Mouse (Mus musculus): ENCODE measurements around the gene Stk16. TPM values are rescaled to one million over a fixed set of nuclear protein-coding genes. Genes with fewer than 3 reads are reported as not detected.

Gene Stk16
- polyA plus RNA-seq, 1 experiment, result 18.8 TPM

GRCm38 (mm10) chr1:75208967-75209678, 1.5 kb upstream of the Stk16 start:
- no peaks in the 10 kb centered on the region for H3K9me3 ChIP-seq (ENCODE audit: control insufficient read depth, low read length)
- H3K27me3 ChIP-seq (ENCODE audit: control insufficient read depth), result no peaks in the 10 kb centered on the region; the same call in 1 of the 2 replicates
- no peak for TF ChIP-seq GATA1 (IDR thresholded peaks at IDR 0.05; ENCODE audit: low read length)
- TF ChIP-seq TAL1 (IDR thresholded peaks at IDR 0.05; ENCODE audit: low read length), result no peak
- H3K4me1 ChIP-seq (ENCODE audit: control insufficient read depth), result peaks cover 63% of the 10 kb centered on the region
- peaks cover 31% of the 10 kb centered on the region for H3K36me3 ChIP-seq (ENCODE audit: control insufficient read depth)
- H3K4me3 ChIP-seq (replicated peaks), result peak overlapping the region; percentile 81

- H3K4me3 ChIP-seq (replicated peaks), result peak overlapping the region; percentile 81
- H3K9me3 ChIP-seq (ENCODE audit: control insufficient read depth, low read length), result no peaks in the 10 kb centered on the region
- TF ChIP-seq GATA1 (IDR thresholded peaks at IDR 0.05; ENCODE audit: low read length), result no peak
- no peak for TF ChIP-seq TAL1 (IDR thresholded peaks at IDR 0.05; ENCODE audit: low read length)
- H3K36me3 ChIP-seq (ENCODE audit: control insufficient read depth), result peaks cover 52% of the 10 kb centered on the region
- no peaks in the 10 kb centered on the region; the same call in 1 of the 2 replicates for H3K27me3 ChIP-seq (ENCODE audit: control insufficient read depth)
- H3K4me1 ChIP-seq (ENCODE audit: control insufficient read depth), result peaks cover 84% of the 10 kb centered on the region
Observed at GRCm38 (mm10) chr1:75211141-75211708, 587 bp downstream of the Stk16 start.

DNA sequence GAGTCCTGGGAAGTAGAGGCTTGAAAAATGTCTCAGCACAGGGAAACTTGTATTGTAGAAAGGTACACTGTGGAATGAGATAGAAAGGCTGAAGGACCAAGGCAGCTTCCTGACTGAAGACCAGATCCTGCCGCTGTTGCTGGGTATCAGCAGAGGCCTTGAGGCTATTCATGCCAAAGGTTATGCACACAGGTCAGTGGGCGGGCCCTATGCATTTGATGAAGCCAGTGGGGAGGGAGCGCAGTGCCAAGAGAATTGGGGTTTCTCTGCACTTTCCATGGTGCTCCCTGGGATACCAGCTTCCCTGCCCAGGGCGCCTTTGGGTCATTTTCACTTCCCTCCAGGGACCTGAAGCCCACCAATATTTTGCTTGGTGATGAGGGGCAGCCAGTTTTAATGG, 1.9 kb downstream of the Stk16 start:
- H3K36me3 ChIP-seq (ENCODE audit: control insufficient read depth), result peaks cover 61% of the 10 kb centered on the region
- peak overlapping the region; percentile 45 for H3K4me3 ChIP-seq (replicated peaks)
- peaks cover 93% of the 10 kb centered on the region for H3K4me1 ChIP-seq (ENCODE audit: control insufficient read depth)
- H3K27me3 ChIP-seq (ENCODE audit: control insufficient read depth), result no peaks in the 10 kb centered on the region; the same call in 1 of the 2 replicates
- no peak for TF ChIP-seq TAL1 (IDR thresholded peaks at IDR 0.05; ENCODE audit: low read length)
- TF ChIP-seq GATA1 (IDR thresholded peaks at IDR 0.05; ENCODE audit: low read length), result no peak
- H3K9me3 ChIP-seq (ENCODE audit: control insufficient read depth, low read length), result no peaks in the 10 kb centered on the region

DNA sequence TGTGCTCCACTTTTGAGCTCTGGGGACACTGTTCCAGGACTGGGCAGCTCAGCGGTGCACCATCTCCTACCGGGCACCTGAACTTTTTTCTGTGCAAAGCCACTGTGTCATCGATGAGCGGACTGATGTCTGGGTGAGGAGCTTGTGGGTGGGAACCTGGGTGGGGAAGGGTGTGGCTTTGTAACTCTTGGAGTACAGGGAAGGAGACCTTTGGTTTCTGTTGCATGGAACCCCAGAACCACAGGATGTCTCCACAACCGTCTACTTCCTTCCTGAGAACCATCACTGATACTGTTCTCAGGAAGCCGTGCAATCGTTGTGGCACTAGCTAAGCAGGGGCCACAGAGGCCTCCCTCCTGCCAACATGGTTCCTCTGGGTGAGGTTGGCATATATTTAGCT, 2.5 kb downstream of the Stk16 start:
- peaks cover 67% of the 10 kb centered on the region for H3K36me3 ChIP-seq (ENCODE audit: control insufficient read depth)
- TF ChIP-seq TAL1 (IDR thresholded peaks at IDR 0.05; ENCODE audit: low read length) (no peak), GATA1 (IDR thresholded peaks at IDR 0.05; ENCODE audit: low read length) (no peak)
- H3K4me1 ChIP-seq (ENCODE audit: control insufficient read depth), result peaks cover 95% of the 10 kb centered on the region

GRCm38 (mm10) chr1:75214442-75214841, 3.8 kb downstream of the Stk16 start:
- peaks cover 97% of the 10 kb centered on the region for H3K4me1 ChIP-seq (ENCODE audit: control insufficient read depth)
- H3K27me3 ChIP-seq (ENCODE audit: control insufficient read depth), result peaks cover 3% of the 10 kb centered on the region
- H3K36me3 ChIP-seq (ENCODE audit: control insufficient read depth), result peaks cover 67% of the 10 kb centered on the region
- TF ChIP-seq TAL1 (IDR thresholded peaks at IDR 0.05; ENCODE audit: low read length) (no peak), GATA1 (IDR thresholded peaks at IDR 0.05; ENCODE audit: low read length) (no peak)
- H3K4me3 ChIP-seq (replicated peaks), result no peak overlapping the region
- no peaks in the 10 kb centered on the region for H3K9me3 ChIP-seq (ENCODE audit: control insufficient read depth, low read length)

More for the DNA sequence above, 2.5 kb downstream of the Stk16 start:
- Histone ChIP-seq H3K27me3 (ENCODE audit: control insufficient read depth) (no peaks in the 10 kb centered on the region; the same call in 1 of the 2 replicates), H3K9me3 (ENCODE audit: control insufficient read depth, low read length) (no peaks in the 10 kb centered on the region), H3K4me3 (replicated peaks) (peak overlapping the region; percentile 45)

GRCm38 (mm10) chr1:75214886-75215285, 4.2 kb downstream of the Stk16 start:
- Histone ChIP-seq H3K36me3 (ENCODE audit: control insufficient read depth) (peaks cover 67% of the 10 kb centered on the region), H3K4me3 (replicated peaks) (no peak overlapping the region), H3K4me1 (ENCODE audit: control insufficient read depth) (peaks cover 97% of the 10 kb centered on the region), H3K27me3 (ENCODE audit: control insufficient read depth) (peaks cover 7% of the 10 kb centered on the region), H3K9me3 (ENCODE audit: control insufficient read depth, low read length) (no peaks in the 10 kb centered on the region; the same call in 1 of the 2 replicates)
- TF ChIP-seq GATA1 (IDR thresholded peaks at IDR 0.05; ENCODE audit: low read length) (no peak), TAL1 (IDR thresholded peaks at IDR 0.05; ENCODE audit: low read length) (no peak)

DNA sequence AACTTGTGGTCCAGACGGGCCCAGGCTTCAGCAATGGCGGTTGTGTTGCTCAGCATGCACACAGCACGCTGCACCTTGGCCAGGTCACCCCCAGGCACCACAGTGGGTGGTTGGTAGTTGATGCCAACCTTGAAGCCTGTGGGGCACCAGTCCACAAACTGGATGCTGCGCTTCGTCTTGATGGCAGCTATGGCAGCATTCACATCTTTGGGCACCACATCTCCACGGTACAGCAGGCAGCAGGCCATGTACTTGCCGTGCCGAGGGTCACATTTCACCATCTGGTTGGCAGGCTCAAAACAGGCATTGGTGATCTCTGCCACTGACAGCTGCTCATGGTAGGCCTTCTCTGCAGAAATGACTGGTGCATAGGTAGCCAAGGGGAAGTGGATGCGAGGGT, 5.1 kb downstream of the Stk16 start:
- Histone ChIP-seq H3K9me3 (ENCODE audit: control insufficient read depth, low read length) (no peaks in the 10 kb centered on the region; the same call in 1 of the 2 replicates), H3K4me1 (ENCODE audit: control insufficient read depth) (peaks cover 92% of the 10 kb centered on the region), H3K36me3 (ENCODE audit: control insufficient read depth) (peaks cover 67% of the 10 kb centered on the region), H3K4me3 (replicated peaks) (peak overlapping the region; percentile 85), H3K27me3 (ENCODE audit: control insufficient read depth) (peaks cover 16% of the 10 kb centered on the region)
- TF ChIP-seq TAL1 (IDR thresholded peaks at IDR 0.05; ENCODE audit: low read length) (no peak), GATA1 (IDR thresholded peaks at IDR 0.05; ENCODE audit: low read length) (no peak)

- Histone ChIP-seq H3K27me3 (ENCODE audit: control insufficient read depth) (peaks cover 27% of the 10 kb centered on the region), H3K9me3 (ENCODE audit: control insufficient read depth, low read length) (no peaks in the 10 kb centered on the region; the same call in 1 of the 2 replicates), H3K4me1 (ENCODE audit: control insufficient read depth) (peaks cover 80% of the 10 kb centered on the region), H3K4me3 (replicated peaks) (peak overlapping the region; percentile 85), H3K36me3 (ENCODE audit: control insufficient read depth) (peaks cover 61% of the 10 kb centered on the region)
- no peak for TF ChIP-seq GATA1 (IDR thresholded peaks at IDR 0.05; ENCODE audit: low read length)
- no peak for TF ChIP-seq TAL1 (IDR thresholded peaks at IDR 0.05; ENCODE audit: low read length)
Observed at GRCm38 (mm10) chr1:75216797-75217585, 6.4 kb downstream of the Stk16 start.

DNA sequence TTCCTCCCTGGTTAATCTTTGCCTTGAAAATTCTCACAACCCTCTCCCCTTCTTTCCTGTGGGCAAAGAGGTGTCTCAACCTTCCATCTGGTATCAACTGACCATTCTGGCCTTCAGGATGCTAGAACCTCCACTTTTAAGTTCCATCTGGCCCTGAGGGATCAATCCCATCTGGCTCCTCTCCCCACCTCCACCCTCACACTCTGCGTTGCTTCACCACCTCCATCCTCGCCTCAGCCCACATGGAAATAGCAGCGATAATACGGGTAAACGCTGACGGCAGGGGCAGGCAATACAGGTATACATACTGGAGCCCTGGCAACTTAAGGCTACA, 7.2 kb downstream of the Stk16 start:
- no peak for TF ChIP-seq GATA1 (IDR thresholded peaks at IDR 0.05; ENCODE audit: low read length)
- no peak for TF ChIP-seq TAL1 (IDR thresholded peaks at IDR 0.05; ENCODE audit: low read length)
- H3K9me3 ChIP-seq (ENCODE audit: control insufficient read depth, low read length), result no peaks in the 10 kb centered on the region; the same call in 1 of the 2 replicates
- peak overlapping the region; percentile 85 for H3K4me3 ChIP-seq (replicated peaks)
- peaks cover 52% of the 10 kb centered on the region for H3K36me3 ChIP-seq (ENCODE audit: control insufficient read depth)
- peaks cover 27% of the 10 kb centered on the region for H3K27me3 ChIP-seq (ENCODE audit: control insufficient read depth)
- H3K4me1 ChIP-seq (ENCODE audit: control insufficient read depth), result peaks cover 71% of the 10 kb centered on the region
